Mouse (Mus musculus): ENCODE data around the gene Hist1h3d. TPM values are rescaled to one million over a fixed set of nuclear protein-coding genes. Genes with fewer than 3 reads are reported as not detected.
"Not testable (repeated sequence)": the region's sequence is repeated elsewhere in the genome, so short reads cannot be mapped to it uniquely, and the experiment has no call there.

The Hist1h3d gene
- polyA plus RNA-seq, 1 experiment from 2014 or later: 6.2 TPM

- ATAC-seq: peak; percentile 33
- Histone ChIP-seq H3K4me3 (peak overlapping the region; percentile 65), H3K27me3 (replicated peaks) (no peaks in the 10 kb centered on the region)
Measured at GRCm38 (mm10) chr13:23534368-23535131, 41.0 kb upstream of the Hist1h3d start.

GRCm38 (mm10) chr13:23535137-23536075 is 40.2 kb upstream of the Hist1h3d start, which contains the start of gene Hist1h3g:
Gene Hist1h3g, plus strand, starts transcription at chr13:23535422.
- ATAC-seq: peak; percentile 86
- WGBS (ENCODE audit: insufficient replicate concordance): under 1% methylated on average over 53 of the region's 62 CpGs
- H3K36me3 ChIP-seq; H3K9me3 ChIP-seq (replicated peaks); H3K27me3 ChIP-seq (replicated peaks): not testable (repeated sequence)
- Histone ChIP-seq H3K4me3 (peak within 1 kb of the TSS; percentile 65), H3K9ac (peak within 1 kb of the TSS; percentile 86), H3K27ac (peak within 1 kb of the TSS; percentile 100), H3K4me2 (peak within 1 kb of the TSS; percentile 76), H3K4me1 (peaks cover 44% of the 10 kb centered on the region)

More at GRCm38 (mm10) chr13:23534368-23535131, 41.0 kb upstream of the Hist1h3d start:
- under 1% methylated on average over 15 of the region's 15 CpGs for WGBS (ENCODE audit: insufficient replicate concordance)
- peaks cover 45% of the 10 kb centered on the region for H3K4me1 ChIP-seq
- H3K36me3 ChIP-seq: no peaks in the 10 kb centered on the region
- peak overlapping the region; percentile 86 for H3K9ac ChIP-seq
- peak overlapping the region; percentile 100 for H3K27ac ChIP-seq
- H3K4me2 ChIP-seq: peak overlapping the region; percentile 76
- no peaks in the 10 kb centered on the region for H3K9me3 ChIP-seq (replicated peaks)

DNA sequence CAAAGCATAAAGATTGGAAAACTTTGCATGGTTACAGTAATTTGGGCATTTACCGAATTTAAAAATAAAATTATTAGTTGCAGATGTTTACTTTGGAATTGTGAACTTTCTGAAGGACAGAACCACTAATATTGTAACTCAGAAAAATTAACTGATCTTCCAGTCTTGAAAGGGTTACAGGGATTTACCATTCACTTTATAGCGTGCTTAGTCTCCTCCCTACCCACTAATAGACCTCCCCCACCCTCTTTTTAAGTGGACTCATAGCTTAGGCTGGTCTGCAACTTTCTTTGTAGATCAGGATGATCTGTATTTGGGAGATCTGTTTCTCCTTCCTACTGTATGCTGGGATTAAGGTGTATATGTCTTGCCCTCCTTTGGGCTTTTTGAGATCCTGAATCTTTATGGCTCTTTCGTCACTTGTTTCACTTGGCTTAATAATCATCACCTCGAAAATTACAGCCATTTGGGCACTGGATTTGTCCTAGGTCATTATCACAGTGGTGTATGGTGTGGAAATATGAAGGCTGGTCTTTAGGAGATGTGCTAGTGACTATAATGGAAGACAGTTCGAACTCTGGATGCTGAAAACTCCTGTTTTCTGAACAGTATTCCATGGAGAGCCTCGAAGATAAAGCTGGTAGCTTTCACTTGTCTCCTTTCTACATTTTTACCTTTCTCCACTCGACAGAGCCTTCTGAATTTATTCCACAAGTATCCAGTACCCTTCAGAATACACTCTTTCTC is 39.3 kb upstream of the Hist1h3d start:
- Histone ChIP-seq H3K9ac (peak overlapping the region; percentile 86), H3K27me3 (replicated peaks) (no peaks in the 10 kb centered on the region), H3K27ac (peak overlapping the region; percentile 100), H3K4me3 (peak overlapping the region; percentile 65), H3K4me2 (peak overlapping the region; percentile 76), H3K9me3 (replicated peaks) (no peaks in the 10 kb centered on the region), H3K4me1 (peaks cover 49% of the 10 kb centered on the region), H3K36me3 (no peaks in the 10 kb centered on the region)
- 14% methylated on average over 7 of the region's 7 CpGs for WGBS (ENCODE audit: insufficient replicate concordance)
- no peak for ATAC-seq

GRCm38 (mm10) chr13:23537006-23537710 is 38.4 kb upstream of the Hist1h3d start:
- Histone ChIP-seq H3K27me3 (replicated peaks) (no peaks in the 10 kb centered on the region), H3K9me3 (replicated peaks) (no peaks in the 10 kb centered on the region), H3K27ac (peak overlapping the region; percentile 100), H3K4me2 (peak overlapping the region; percentile 76), H3K4me1 (peaks cover 48% of the 10 kb centered on the region), H3K4me3 (peak overlapping the region; percentile 65), H3K9ac (peak overlapping the region; percentile 86), H3K36me3 (no peaks in the 10 kb centered on the region)
- 73% methylated on average over 3 of the region's 3 CpGs for WGBS (ENCODE audit: insufficient replicate concordance)
- no peak for ATAC-seq

DNA sequence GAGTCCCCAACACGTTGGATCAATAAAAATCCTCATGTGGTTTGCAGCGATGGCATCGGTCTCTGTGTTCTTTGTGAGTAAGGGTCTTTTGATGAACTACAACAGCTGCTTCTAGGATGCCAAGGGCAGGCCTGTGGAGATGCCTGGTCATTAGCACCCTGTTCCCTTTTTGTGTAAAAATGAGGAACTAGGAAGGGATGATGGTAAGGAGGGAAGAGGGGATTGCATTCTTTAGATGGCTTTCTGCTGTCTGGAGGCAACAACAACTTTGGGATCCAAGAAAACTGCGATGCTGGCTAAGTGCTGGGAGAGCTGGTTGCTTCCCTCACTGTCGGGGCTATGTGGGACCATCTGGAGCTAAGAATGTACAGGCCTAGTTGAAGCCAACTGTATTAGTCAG is 37.3 kb upstream of the Hist1h3d start:
- Histone ChIP-seq H3K4me3 (peak overlapping the region; percentile 1; the same call in 1 of the 2 replicates), H3K9ac (peak overlapping the region; percentile 86), H3K9me3 (replicated peaks) (no peaks in the 10 kb centered on the region), H3K4me2 (peak overlapping the region; percentile 76), H3K27me3 (replicated peaks) (no peaks in the 10 kb centered on the region), H3K4me1 (peaks cover 37% of the 10 kb centered on the region), H3K27ac (peak overlapping the region; percentile 100), H3K36me3 (no peaks in the 10 kb centered on the region)
- WGBS (ENCODE audit: insufficient replicate concordance): 73% methylated on average over 5 of the region's 5 CpGs
- no peak for ATAC-seq

DNA sequence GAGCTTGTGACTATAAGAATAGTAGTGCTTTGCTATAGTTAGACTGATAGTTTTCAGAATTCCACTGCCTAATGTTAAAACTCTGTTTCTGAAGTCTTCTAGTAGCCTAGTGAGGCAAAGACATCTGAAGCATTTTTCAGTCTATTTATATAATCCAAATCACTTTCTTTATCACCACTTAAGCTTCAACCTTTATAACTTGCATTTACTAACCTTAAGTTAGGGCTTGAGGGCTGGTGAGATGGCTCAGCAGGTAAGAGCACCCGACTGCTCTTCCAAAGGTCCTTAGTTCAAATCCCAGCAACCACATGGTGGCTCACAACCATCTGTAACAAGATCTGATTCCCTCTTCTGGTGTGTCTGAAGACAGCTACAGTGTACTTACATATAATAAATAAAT is 35.7 kb upstream of the Hist1h3d start:
- not testable (repeated sequence) for H3K36me3 ChIP-seq
- WGBS (ENCODE audit: insufficient replicate concordance): 81% methylated on average over 1 of the region's 1 CpGs
- peak overlapping the region; percentile 100; the same call in 1 of the 2 replicates for H3K27ac ChIP-seq

DNA sequence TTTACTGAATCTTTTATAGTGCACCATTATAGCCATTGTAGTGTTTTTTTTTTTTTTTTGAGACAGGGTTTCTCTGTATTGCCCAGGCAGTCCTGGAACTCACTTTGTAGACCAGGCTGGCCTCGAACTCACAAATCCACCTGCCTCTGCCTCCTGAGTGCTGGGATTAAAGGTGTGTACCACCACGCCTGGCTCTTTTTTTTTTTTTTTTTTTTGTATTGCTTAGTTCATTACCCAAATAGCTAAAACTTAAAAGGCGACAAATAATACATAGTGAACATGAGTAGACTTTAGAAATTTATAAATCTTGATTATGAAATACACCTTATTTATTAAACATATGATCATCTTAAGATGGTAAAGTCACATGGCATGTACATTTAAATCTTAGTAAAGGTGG is 34.1 kb upstream of the Hist1h3d start:
- Histone ChIP-seq H3K36me3 (no peaks in the 10 kb centered on the region), H3K27me3 (replicated peaks) (no peaks in the 10 kb centered on the region), H3K9me3 (replicated peaks) (no peaks in the 10 kb centered on the region), H3K9ac (peak overlapping the region; percentile 84), H3K4me2 (peak overlapping the region; percentile 76), H3K4me3 (peak overlapping the region; percentile 62), H3K27ac (peak overlapping the region; percentile 98), H3K4me1 (peaks cover 35% of the 10 kb centered on the region)
- ATAC-seq: no peak
- 56% methylated on average over 3 of the region's 3 CpGs for WGBS (ENCODE audit: insufficient replicate concordance)

More for the DNA sequence above, 35.7 kb upstream of the Hist1h3d start:
- not testable (repeated sequence) for H3K9me3 ChIP-seq (replicated peaks); H3K4me3 ChIP-seq; H3K4me2 ChIP-seq; ATAC-seq; H3K27me3 ChIP-seq (replicated peaks); H3K9ac ChIP-seq
- H3K4me1 ChIP-seq: peaks cover 35% of the 10 kb centered on the region

DNA sequence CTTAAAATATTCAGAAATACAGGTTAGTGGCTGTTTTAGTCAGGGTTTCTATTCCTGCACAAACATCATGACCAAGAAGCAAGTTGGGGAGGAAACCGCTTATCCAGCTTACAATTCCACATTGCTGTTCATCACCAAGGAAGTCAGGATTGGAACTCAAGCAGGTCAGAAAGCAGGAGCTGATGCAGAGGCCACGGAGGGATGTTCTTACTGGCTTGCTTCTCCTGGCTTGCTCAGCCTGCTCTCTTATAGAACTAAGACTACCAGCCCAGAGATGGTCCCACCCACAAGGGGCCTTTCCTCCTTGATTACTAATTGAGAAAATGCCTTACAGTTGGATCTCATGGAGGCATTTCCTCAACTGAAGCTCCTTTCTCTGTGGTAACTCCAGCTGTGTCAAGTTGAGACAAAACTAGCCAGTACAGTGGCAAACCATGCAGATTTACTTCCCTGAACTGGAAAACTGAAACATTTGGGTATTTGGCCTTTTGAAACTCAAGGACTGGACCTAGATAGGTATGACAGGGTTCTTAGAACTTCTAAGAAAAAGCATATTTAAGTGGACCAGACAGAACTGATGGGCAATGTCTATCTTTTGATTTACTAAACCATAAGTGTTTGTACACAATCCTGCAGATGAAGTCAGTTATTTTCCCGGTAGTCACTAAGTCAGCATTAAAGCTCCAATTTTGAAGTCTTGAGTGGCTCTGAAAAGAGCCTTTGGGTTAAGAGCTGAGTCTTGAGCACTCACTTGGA is 33.2 kb upstream of the Hist1h3d start:
- Histone ChIP-seq H3K4me2 (peak overlapping the region; percentile 76), H3K27ac (peak overlapping the region; percentile 98), H3K4me3 (peak overlapping the region; percentile 62), H3K9ac (peak overlapping the region; percentile 84), H3K4me1 (peaks cover 32% of the 10 kb centered on the region)
- not testable (repeated sequence) for H3K36me3 ChIP-seq; H3K9me3 ChIP-seq (replicated peaks); H3K27me3 ChIP-seq (replicated peaks)
- WGBS (ENCODE audit: insufficient replicate concordance): 9% methylated on average over 3 of the region's 3 CpGs
- ATAC-seq: 0 out of 2 replicates have a peak, but pooled peaks have one; percentile 0

DNA sequence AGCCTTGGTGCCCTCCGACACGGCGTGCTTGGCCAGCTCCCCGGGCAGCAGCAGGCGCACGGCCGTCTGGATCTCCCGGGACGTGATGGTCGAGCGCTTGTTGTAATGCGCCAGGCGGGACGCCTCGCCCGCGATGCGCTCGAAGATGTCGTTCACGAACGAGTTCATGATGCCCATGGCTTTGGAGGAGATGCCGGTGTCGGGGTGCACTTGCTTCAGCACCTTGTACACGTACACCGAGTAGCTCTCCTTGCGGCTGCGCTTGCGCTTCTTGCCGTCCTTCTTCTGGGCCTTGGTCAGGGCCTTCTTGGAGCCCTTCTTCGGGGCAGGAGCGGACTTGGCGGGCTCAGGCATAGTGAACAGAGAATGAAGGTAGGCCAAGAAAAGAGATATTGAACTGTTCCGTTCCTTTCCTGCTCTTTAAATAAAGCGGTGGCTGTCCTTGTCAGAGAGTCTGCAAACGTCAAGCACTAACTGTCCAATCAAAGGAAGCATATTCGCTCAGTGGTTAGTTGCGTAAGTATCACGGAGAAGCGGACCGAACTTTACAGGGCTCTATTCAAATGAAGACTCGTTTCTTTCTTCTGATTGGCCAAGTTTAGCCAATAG is 32.5 kb upstream of the Hist1h3d start, which contains the start of gene Hist1h2bh:
Gene Hist1h2bh (minus strand): TSS at position 394 of the 609 bp plus-strand sequence.
- H3K9me3 ChIP-seq (replicated peaks); H3K27me3 ChIP-seq (replicated peaks); H3K36me3 ChIP-seq: not testable (repeated sequence)
- peak; percentile 90 for ATAC-seq
- under 1% methylated on average over 28 of the region's 42 CpGs for WGBS (ENCODE audit: insufficient replicate concordance)
- H3K9ac ChIP-seq: peak within 1 kb of the TSS; percentile 84
- H3K27ac ChIP-seq: peak within 1 kb of the TSS; percentile 98
- peaks cover 25% of the 10 kb centered on the region for H3K4me1 ChIP-seq
- H3K4me2 ChIP-seq: peak within 1 kb of the TSS; percentile 76
- peak within 1 kb of the TSS; percentile 62 for H3K4me3 ChIP-seq

Measured in liver, embryonic 12.5 days (tissue).